Mouse (Mus musculus) Muller cell, postnatal 12 days (primary cell): ENCODE measurements around the gene Pde4dip.

Source experiments
- DNase-seq: peaks from one replicate; pipeline ENCODE4 v3.0.0-alpha.2; 2015; ENCODE audit errors: inconsistent ontology term

The Pde4dip gene

DNA sequence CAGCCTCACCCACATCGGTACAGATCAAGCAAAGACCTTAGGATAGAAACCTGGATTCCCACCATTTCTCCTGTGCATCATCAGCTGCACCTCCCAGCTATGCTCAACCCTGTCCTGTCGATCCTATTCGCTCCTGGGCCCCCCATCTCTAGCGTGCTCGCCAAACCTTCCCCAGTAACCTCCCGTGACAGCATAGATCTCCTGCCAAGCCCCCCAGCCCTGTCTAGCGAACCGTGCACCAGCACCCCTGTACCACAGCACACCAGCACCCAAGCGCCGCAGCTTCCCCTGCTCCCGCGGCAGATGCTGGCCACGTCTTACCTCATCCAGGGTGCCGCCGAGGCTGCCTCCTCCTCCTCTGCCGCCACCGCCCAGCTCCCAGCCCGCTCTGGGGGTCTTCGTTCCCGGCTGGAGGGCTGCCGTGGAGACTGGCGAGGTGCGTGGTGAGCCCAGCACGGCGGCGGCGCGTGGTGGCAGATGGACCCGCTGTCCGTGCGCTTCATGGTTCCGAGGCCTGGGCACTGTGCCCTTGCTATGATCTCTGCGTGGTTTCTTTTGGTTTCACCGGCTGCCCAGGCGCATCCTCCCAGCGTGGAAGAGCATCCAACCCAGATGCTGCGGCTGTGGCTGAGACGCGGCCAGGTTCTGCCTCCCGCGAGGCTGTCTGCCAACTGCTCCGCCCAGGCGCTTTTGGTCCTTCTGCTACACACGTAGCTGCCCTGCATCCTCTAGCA, at the start of gene Pde4dip:
Gene Pde4dip (minus strand): TSS at position 540 of the 734 bp plus-strand sequence.
- peak; percentile 44 for DNase-seq

DNA sequence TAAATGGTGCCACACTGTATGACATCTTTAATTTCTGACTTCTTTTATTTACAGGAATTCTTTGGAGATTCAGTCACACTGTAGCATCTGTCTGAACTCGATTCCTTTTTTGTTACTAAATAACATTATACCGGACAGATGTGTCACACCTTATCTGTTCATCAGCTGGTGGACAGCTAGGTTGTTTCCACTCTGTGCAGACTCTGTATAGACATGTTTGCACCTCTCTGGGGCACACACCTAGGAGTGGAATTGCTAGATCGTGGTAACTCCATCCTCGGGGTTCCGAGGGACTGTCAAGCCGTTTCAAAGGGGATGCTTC, 49.4 kb upstream of the Pde4dip start:
- no peak for DNase-seq

DNA sequence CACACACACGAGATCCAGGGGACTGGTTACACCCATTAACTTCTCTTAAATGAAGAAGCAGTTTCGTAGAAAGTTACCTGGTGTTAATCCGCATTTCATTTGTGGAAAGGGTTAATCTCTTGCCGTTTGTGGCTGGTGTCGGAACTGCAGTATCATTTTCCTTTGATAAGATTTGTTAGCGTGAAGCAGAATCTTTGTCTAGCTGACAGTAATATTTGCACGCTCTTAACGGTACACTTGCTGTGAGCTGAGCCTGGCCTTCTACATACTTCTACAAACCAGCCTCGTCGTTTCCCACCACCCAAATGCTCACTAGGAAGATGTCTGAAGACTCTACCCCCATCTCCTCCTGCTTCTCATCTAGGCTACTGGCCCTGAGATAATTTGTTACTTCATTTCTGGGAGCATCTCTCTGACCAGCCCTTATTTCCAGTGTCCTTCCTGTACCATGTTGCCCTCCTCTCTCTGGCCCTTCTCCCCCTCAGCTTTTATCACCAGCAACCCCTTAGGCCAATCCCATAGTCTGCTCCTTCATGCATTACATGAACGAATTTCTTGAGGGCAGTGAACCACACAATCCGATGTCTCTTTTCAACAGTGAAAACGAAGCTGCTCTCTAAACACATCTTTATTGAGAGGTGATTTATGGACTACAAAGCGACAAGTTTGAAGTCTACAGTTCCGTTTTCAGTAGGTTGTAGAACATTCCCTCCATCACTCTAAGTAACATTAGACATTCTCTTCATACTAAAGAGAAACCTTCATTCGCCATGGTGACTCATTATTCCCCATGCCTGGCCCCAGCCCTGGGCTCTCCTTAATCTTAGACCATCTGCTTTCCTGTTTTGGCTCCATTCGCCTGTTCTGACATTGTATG, 48.8 kb upstream of the Pde4dip start:
- peak; percentile 61 for DNase-seq

- no peak for DNase-seq
Measured at GRCm38 (mm10) chr3:97934331-97935300, 46.1 kb upstream of the Pde4dip start.

- DNase-seq = no peak
Measured at GRCm38 (mm10) chr3:97933811-97934210, 45.3 kb upstream of the Pde4dip start.

- no peak for DNase-seq
Measured at GRCm38 (mm10) chr3:97933251-97933650, 44.7 kb upstream of the Pde4dip start.

DNA sequence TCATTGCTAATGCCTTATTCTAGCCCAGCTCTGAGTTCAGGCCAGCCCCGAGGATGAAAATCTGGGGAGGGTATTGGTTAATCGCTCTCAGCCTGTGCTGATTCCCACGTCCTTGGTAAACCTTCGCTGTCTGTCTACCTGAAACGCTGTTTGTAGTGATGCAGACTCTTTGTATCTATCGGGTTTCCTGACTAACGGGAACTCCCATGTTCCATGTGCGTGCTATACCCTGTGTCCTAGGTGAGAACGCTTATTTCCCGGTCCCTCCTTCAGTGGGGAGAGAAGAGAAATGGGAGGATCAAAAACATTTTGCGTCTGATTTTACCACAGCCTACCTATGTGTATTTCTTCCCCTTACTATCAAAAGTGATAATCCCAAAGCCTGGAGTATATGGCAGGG, 44.3 kb upstream of the Pde4dip start:
- no peak for DNase-seq

- peak; percentile 43 for DNase-seq
Measured at GRCm38 (mm10) chr3:97932131-97932530, 43.6 kb upstream of the Pde4dip start.

DNA sequence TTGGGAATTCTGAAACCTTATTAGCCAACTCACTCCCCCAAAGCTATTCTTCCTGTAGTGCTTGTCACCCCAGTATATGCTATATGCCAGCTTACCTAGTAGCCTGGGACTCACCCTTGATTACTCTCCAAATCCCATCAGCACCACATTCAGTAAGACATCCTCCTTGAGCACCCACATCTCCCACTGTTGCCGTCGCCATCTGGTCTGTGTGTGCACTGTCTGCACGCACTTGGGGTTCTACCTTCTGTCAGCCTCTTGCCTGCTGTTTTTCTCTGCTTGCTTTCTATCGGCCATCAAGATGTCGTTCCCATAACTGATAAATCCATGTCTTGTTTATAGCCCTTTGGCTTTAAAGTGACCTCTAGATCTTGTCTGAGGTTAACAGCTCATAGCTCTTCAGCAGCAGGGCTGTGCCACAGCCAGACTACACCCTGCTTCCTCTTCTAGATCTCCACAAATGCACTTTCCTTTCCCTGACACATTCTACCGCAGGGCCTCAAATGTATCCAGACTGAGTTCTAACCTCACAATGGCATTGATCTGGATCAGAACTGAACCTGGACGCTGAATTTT, 42.9 kb upstream of the Pde4dip start:
- DNase-seq = no peak

DNA sequence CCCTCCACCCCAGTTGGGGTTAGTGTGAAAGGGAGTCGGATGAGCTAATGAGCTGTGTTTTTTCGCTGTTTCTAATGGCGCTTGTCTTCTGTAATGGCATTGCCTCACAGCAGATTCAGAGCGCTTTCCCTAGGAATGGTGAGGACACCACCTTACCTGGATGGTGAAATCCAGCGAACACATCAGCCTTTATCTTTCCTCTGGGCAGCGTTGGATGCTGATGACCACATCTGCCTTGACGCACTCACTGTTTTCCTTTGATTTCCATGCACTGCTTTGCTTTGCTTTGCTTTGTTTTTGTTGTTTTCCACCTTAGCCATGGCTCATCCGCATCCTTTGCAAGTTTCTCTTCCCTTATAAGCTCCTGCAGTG, 42.3 kb upstream of the Pde4dip start:
- no peak for DNase-seq

GRCm38 (mm10) chr3:97930141-97930786, 41.8 kb upstream of the Pde4dip start:
- DNase-seq = no peak

- DNase-seq = peak; percentile 68
Measured at GRCm38 (mm10) chr3:97928968-97929858, 40.7 kb upstream of the Pde4dip start.

DNA sequence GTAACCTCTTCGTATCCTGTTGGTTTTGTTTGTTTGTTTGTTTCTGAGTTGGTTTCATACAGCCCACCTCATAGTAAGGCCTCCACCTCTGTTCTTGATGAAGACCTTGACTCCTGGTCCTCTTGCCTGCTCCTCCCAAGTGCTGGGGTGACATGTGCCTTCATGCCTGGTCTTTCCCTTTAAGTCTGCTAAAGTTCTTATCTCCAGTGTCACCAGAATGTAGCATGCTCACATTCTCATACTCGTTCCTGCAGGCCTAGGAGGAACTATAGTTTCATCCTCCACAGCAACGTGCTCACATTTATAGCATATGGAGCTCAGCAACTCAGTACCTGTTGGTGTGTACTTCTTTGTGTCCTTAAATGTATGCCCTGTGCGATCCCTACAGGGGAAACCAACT, 38.8 kb upstream of the Pde4dip start:
- no peak for DNase-seq

DNA sequence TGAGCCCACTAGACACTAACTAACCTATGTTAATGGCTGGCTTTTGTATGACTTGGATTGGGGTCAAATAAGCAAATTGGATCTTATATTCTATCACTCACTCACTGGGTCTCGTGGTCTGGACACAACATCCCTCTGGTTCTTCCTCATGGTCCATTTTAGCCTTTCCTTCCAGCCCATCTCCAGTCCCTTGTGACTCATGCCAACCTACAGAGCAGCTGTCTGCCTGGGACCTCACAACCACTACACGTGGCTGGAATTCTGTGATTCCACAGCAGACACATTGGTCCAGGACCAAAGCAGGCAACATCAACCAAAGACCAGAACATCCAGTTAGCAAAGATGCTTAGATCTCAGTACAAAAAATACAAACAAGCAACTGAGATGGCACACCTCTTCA, 36.7 kb upstream of the Pde4dip start:
- no peak for DNase-seq

- no peak for DNase-seq
Measured at GRCm38 (mm10) chr3:97918885-97919550, 30.5 kb upstream of the Pde4dip start.

DNA sequence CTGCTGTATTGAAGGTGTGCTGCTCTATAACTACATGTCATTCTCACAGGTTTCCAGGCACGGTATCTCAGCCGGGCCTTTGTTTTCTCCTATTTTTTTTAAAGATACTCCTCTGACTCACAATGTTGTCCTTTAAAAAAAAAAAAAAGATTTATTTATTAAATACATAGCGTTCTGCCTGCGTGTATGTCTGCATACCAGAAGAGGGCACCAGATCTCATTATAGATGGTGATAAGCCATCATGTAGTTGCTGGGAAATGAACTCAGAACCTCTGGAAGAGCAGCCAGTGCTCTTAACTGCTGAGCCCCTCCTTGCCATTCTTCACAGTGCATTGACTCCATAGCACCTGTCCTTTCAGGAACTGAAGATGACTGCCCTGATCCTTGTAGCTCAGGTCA, 26.6 kb upstream of the Pde4dip start:
- DNase-seq = no peak

DNA sequence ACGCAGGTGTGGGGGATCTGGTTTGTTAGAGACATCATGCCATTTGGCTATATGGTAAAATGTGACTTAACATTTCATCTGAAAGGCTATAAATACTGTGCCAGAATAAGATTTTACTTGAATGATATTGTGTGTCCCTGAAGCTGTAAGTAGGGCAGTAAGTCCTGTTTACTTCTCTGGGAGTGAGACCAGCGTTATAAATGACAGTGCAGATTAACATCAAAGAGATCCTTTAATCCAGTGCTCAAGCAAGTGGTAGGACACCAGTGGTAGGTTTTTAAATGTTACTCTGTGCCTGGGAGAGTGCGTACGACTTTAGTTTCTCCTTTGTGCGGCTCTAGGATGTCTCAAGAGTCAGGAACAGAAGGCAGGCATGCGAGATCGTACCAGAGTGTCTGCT, 22.6 kb upstream of the Pde4dip start:
- no peak for DNase-seq

- no peak for DNase-seq
Measured at GRCm38 (mm10) chr3:97909737-97910136, 21.2 kb upstream of the Pde4dip start.

DNA sequence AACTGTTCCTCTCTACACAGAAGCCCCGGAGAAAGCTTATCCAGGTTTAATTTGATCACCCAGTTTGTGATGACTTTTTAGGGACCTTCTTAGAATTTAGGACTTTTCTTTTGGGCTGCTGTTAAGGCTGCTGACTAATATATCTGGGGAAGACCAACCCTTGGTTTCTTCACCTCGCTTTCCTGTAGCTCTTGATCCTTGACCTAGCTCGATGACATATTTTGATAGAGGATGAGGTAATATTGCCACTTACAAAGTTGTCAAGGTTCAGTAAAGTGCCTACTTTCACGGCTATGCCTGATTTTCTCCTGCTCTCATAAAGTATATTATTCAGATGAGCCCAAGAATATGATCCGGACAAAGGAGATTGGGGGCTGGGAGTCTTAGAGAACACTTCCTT, 13.1 kb upstream of the Pde4dip start:
- no peak for DNase-seq
